Mouse (Mus musculus) heart, embryonic 15.5 days (tissue): ENCODE data around the gene Zcchc2. TPM values are rescaled to one million over a fixed set of nuclear protein-coding genes. Genes with fewer than 3 reads are reported as not detected.

Experiments used
- ATAC-seq: fragments of 200-750 bp; cut with Nextera tagmentation; replicated peaks from 2 replicates; pipeline ENCODE4 v1.8.0; 2017; ENCODE audit warnings: low read depth, moderate TSS enrichment; ENCODE audit not compliant: insufficient number of reproducible peaks, insufficient read depth, low FRiP score
- H3K27ac ChIP-seq: fragments of 300-500 bp; sonication (generic); 2 replicates; pipeline ENCODE4 v1.5.1; 2015; ENCODE audit warnings: mild to moderate bottlenecking, inconsistent platforms
- H3K27me3 ChIP-seq: fragments of 300-500 bp; sonication (generic); 2 replicates; pipeline ENCODE4 v1.6.1; 2015; ENCODE audit warnings: inconsistent platforms
- H3K36me3 ChIP-seq: fragments of 300-500 bp; sonication (generic); 2 replicates; pipeline ENCODE4 v1.6.1; 2015; ENCODE audit warnings: mild to moderate bottlenecking, inconsistent platforms
- H3K4me1 ChIP-seq: fragments of 300-500 bp; sonication (generic); replicated peaks from 2 replicates; pipeline ENCODE4 v1.6.1; 2015; ENCODE audit warnings: inconsistent platforms
- H3K4me2 ChIP-seq: fragments of 300-500 bp; sonication (generic); 2 replicates; pipeline ENCODE4 v1.6.1; 2015; ENCODE audit warnings: inconsistent platforms, mild to moderate bottlenecking, moderate library complexity
- H3K4me3 ChIP-seq: fragments of 300-500 bp; sonication (generic); 2 replicates; pipeline ENCODE4 v1.5.1; 2015; ENCODE audit warnings: mild to moderate bottlenecking, inconsistent platforms
- H3K9ac ChIP-seq: fragments of 300-500 bp; sonication (generic); 2 replicates; pipeline ENCODE4 v1.6.1; 2015; ENCODE audit warnings: mild to moderate bottlenecking, inconsistent platforms
- H3K9me3 ChIP-seq: fragments of 300-500 bp; sonication (generic); replicated peaks from 2 replicates; pipeline ENCODE4 v1.6.1; 2016; ENCODE audit warnings: inconsistent platforms
- WGBS: fragments of 180-500 bp; shearing (Covaris S2); methylation state at CpG from one replicate; pipeline ENCODE4 v1.1.7; 2015; ENCODE audit warnings: mixed read lengths; 5-methylcytosine and 5-hydroxymethylcytosine counted together
- polyA plus RNA-seq: library from polyadenylated mRNA; unstranded; fragments of >200 nt; fragmentation: Nextera tagmentation; extraction: Ambion mirVana; gene quantifications from 2 replicates; pipeline ENCODE4 v1.2.1, GENCODE M21; 2015

The Zcchc2 gene
- 1.7 and 2.3 TPM in 2 replicates for polyA plus RNA-seq

- peaks cover 38% of the 10 kb centered on the region for H3K4me1 ChIP-seq
- peak within 1 kb of the TSS; percentile 81 for H3K4me2 ChIP-seq
- no peaks in the 10 kb centered on the region for H3K27me3 ChIP-seq
- peak within 1 kb of the TSS; percentile 97 for H3K27ac ChIP-seq
- WGBS, result under 1% methylated on average over 71 of the region's 83 CpGs
- H3K36me3 ChIP-seq, result no peaks in the 10 kb centered on the region
- no peaks in the 10 kb centered on the region for H3K9me3 ChIP-seq
- H3K9ac ChIP-seq, result peak within 1 kb of the TSS; percentile 87
- peak within 1 kb of the TSS; percentile 84 for H3K4me3 ChIP-seq
- peak; percentile 91 for ATAC-seq
Observed at GRCm38 (mm10) chr1:105990138-105990821, at the start of gene Zcchc2. Zcchc2 (plus strand) TSS chr1:105990406.

GRCm38 (mm10) chr1:105944927-105945580, 45.2 kb upstream of the Zcchc2 start:
- Histone ChIP-seq H3K9me3 (no peaks in the 10 kb centered on the region), H3K4me1 (peaks cover 23% of the 10 kb centered on the region), H3K9ac (no peak overlapping the region), H3K4me3 (no peak overlapping the region), H3K27ac (no peak overlapping the region), H3K36me3 (no peaks in the 10 kb centered on the region), H3K4me2 (no peak overlapping the region), H3K27me3 (no peaks in the 10 kb centered on the region)
- ATAC-seq, result no peak
- 69% methylated on average over 10 of the region's 10 CpGs for WGBS

- H3K4me1 ChIP-seq, result peaks cover 23% of the 10 kb centered on the region
- peak; percentile 65; the same call in 1 of the 2 replicates for ATAC-seq
- peak overlapping the region; percentile 48 for H3K4me2 ChIP-seq
- H3K27ac ChIP-seq, result peak overlapping the region; percentile 87
- H3K36me3 ChIP-seq, result no peaks in the 10 kb centered on the region
- WGBS, result 34% methylated on average over 13 of the region's 13 CpGs
- no peaks in the 10 kb centered on the region for H3K9me3 ChIP-seq
- H3K27me3 ChIP-seq, result no peaks in the 10 kb centered on the region
- H3K9ac ChIP-seq, result peak overlapping the region; percentile 31; the same call in 1 of the 2 replicates
- no peak overlapping the region for H3K4me3 ChIP-seq
Observed at GRCm38 (mm10) chr1:105946581-105947540, 43.3 kb upstream of the Zcchc2 start.

- H3K9ac ChIP-seq, result no peak overlapping the region
- H3K27ac ChIP-seq, result no peak overlapping the region
- no peak overlapping the region for H3K4me2 ChIP-seq
- no peaks in the 10 kb centered on the region for H3K9me3 ChIP-seq
- H3K36me3 ChIP-seq, result no peaks in the 10 kb centered on the region
- H3K27me3 ChIP-seq, result no peaks in the 10 kb centered on the region
- 80% methylated on average over 6 of the region's 6 CpGs for WGBS
- no peak for ATAC-seq
- H3K4me3 ChIP-seq, result no peak overlapping the region
- H3K4me1 ChIP-seq, result peaks cover 23% of the 10 kb centered on the region
Observed at GRCm38 (mm10) chr1:105948352-105948751, 41.9 kb upstream of the Zcchc2 start.

- WGBS, result 20% methylated on average over 2 of the region's 2 CpGs
- no peaks in the 10 kb centered on the region for H3K9me3 ChIP-seq
- H3K4me1 ChIP-seq, result no peaks in the 10 kb centered on the region; the same call in 1 of the 2 replicates
- H3K27me3 ChIP-seq, result no peaks in the 10 kb centered on the region
- no peak overlapping the region for H3K4me3 ChIP-seq
- no peak overlapping the region for H3K4me2 ChIP-seq
- no peaks in the 10 kb centered on the region for H3K36me3 ChIP-seq
- no peak for ATAC-seq
- no peak overlapping the region for H3K27ac ChIP-seq
- H3K9ac ChIP-seq, result no peak overlapping the region
Observed at GRCm38 (mm10) chr1:105953588-105953987, 36.6 kb upstream of the Zcchc2 start.

GRCm38 (mm10) chr1:105954047-105954446, 36.2 kb upstream of the Zcchc2 start:
- no peak for ATAC-seq
- Histone ChIP-seq H3K4me2 (no peak overlapping the region), H3K36me3 (no peaks in the 10 kb centered on the region), H3K9ac (no peak overlapping the region), H3K27me3 (no peaks in the 10 kb centered on the region), H3K27ac (no peak overlapping the region), H3K4me3 (no peak overlapping the region), H3K9me3 (no peaks in the 10 kb centered on the region), H3K4me1 (no peaks in the 10 kb centered on the region; the same call in 1 of the 2 replicates)

GRCm38 (mm10) chr1:105956057-105956456, 34.1 kb upstream of the Zcchc2 start:
- Histone ChIP-seq H3K9me3 (no peaks in the 10 kb centered on the region), H3K27ac (no peak overlapping the region), H3K9ac (no peak overlapping the region), H3K4me1 (no peaks in the 10 kb centered on the region; the same call in 1 of the 2 replicates), H3K27me3 (no peaks in the 10 kb centered on the region), H3K4me2 (no peak overlapping the region), H3K4me3 (no peak overlapping the region), H3K36me3 (no peaks in the 10 kb centered on the region)
- WGBS, result 89% methylated on average over 5 of the region's 5 CpGs
- no peak for ATAC-seq

- no peak overlapping the region for H3K4me3 ChIP-seq
- no peaks in the 10 kb centered on the region for H3K36me3 ChIP-seq
- no peaks in the 10 kb centered on the region for H3K9me3 ChIP-seq
- H3K27me3 ChIP-seq, result no peaks in the 10 kb centered on the region
- ATAC-seq, result no peak
- H3K4me2 ChIP-seq, result no peak overlapping the region
- WGBS, result 71% methylated on average over 4 of the region's 4 CpGs
- no peak overlapping the region for H3K27ac ChIP-seq
- H3K4me1 ChIP-seq, result peaks cover 6% of the 10 kb centered on the region
- no peak overlapping the region for H3K9ac ChIP-seq
Observed at GRCm38 (mm10) chr1:105961472-105961871, 28.7 kb upstream of the Zcchc2 start.

GRCm38 (mm10) chr1:105962084-105962818, 28.0 kb upstream of the Zcchc2 start:
- no peaks in the 10 kb centered on the region for H3K36me3 ChIP-seq
- H3K4me3 ChIP-seq, result no peak overlapping the region
- no peaks in the 10 kb centered on the region for H3K27me3 ChIP-seq
- 62% methylated on average over 7 of the region's 7 CpGs for WGBS
- no peaks in the 10 kb centered on the region for H3K9me3 ChIP-seq
- no peak overlapping the region for H3K27ac ChIP-seq
- no peak overlapping the region for H3K4me2 ChIP-seq
- H3K4me1 ChIP-seq, result peaks cover 6% of the 10 kb centered on the region
- no peak overlapping the region for H3K9ac ChIP-seq
- 0 out of 2 replicates have a peak, but pooled peaks have one; percentile 35 for ATAC-seq

- WGBS, result 92% methylated on average over 9 of the region's 9 CpGs
- no peak for ATAC-seq
- H3K9me3 ChIP-seq, result no peaks in the 10 kb centered on the region
- no peak overlapping the region for H3K4me3 ChIP-seq
- no peak overlapping the region for H3K27ac ChIP-seq
- no peaks in the 10 kb centered on the region for H3K27me3 ChIP-seq
- peaks cover 6% of the 10 kb centered on the region for H3K4me1 ChIP-seq
- H3K36me3 ChIP-seq, result no peaks in the 10 kb centered on the region
- no peak overlapping the region for H3K4me2 ChIP-seq
- H3K9ac ChIP-seq, result no peak overlapping the region
Observed at GRCm38 (mm10) chr1:105962852-105963251, 27.4 kb upstream of the Zcchc2 start.
